Mouse (Mus musculus): ENCODE measurements at regions not wholly inside any gene's neighbourhood (a gene's known extent, or its start where the extent isn't known, plus 50 kb on each side); places are given as distances from the start of the nearest gene placed in this dataset.

DNA sequence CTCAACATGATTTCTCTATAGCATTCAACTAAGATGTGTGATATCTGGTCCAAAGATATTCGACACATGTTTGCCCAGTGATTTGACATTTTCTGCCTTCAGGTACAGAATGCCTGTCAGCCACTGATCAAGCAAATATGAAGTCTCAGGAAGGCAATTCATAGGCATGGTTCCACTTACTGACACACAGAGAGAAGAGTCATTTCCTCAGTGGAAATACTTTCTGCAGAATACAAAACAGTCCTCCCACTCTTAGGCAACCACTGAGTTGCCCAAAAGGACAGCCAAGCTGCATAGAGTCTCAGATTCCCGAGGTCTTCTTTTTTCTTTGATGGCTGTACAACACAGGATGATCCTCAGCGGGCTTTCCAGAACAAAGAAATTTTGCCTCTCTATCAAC lies 110.9 kb downstream of the Ndufa4 start:
- no peak for ATAC-seq (replicated peaks; ENCODE audit: low FRiP score, poor library complexity, severe bottlenecking)

- peak; percentile 77; the same call in 1 of the 2 replicates for ATAC-seq (replicated peaks; ENCODE audit: low FRiP score, poor library complexity, severe bottlenecking)
Measured at GRCm38 (mm10) chr6:11793366-11793765, 113.9 kb downstream of the Ndufa4 start.

DNA sequence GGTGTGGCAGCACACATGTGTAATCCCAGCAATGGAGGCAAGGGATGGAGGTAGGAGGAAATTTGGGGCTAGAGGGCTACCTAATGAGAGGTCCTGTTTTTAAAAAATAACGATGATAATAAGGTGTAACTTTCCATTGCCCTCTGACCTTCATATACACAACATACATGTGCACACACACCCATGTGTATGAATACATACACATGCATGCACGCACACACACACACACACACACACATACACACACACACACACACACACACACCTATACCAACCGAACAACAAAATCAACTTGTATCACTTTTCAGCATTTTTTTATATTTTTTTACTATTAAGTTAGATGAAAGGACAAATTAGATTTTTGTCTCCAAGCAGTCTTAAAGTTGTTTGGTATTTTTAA lies 115.1 kb downstream of the Ndufa4 start:
- ATAC-seq (replicated peaks; ENCODE audit: low FRiP score, poor library complexity, severe bottlenecking) = no peak

DNA sequence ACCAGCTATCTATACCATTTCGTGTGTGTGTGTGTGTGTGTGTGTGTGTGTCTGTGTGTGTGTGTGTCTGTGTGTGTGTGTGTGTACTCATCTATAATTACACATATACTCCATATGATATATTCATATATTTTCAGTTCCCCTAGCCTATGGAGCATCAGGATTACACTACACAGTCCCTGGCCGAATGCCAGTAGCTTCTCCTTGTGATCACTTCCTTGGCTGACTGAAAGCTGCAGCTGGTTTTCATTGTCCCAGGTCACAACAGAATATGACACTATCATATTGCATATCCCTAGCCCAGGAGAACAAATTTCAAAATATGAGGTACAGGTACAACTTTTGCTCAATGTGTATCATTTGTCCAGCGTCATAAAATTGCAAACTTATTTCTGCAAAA lies 116.2 kb downstream of the Ndufa4 start:
- no peak for ATAC-seq (replicated peaks; ENCODE audit: low FRiP score, poor library complexity, severe bottlenecking)

DNA sequence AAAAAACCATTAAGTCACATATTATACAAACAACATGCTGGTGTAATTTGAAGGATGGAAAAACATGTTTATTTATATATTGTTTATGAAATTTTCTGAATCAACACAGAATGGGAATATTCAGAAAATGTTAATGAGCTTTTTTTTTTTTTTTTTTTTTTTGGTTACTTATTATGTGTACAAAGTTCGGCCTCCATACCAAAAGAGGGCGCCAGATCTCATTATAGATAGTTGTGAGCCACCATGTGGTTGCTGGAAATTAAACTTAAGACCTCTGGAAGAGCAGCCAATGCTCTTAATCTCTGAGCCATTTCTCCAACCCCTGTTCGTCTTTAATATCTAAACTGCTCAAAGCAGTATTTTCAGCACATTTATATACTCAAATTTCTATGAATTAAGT lies 133.3 kb downstream of the Ndufa4 start:
- ATAC-seq (replicated peaks; ENCODE audit: low FRiP score, poor library complexity, severe bottlenecking) = no peak

DNA sequence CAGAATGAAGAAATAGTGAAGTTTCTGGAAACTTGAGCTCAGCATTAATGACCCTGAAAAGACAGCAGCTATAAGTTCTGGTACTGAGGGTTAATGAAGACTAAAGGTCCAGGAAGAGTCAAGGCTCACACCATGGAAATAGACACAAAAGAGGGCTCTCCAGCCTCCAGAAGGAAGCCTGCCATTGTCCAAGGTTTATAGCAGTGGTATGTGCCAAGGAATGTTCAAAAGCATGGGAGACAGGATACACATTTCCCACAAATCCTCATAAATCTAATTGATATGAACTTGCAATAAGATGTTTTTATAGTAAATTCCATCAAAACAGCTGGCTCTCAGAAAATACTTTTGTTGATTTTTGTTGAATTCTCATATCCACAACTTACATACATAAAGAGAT lies 144.4 kb downstream of the Ndufa4 start:
- ATAC-seq (replicated peaks; ENCODE audit: low FRiP score, poor library complexity, severe bottlenecking) = no peak

DNA sequence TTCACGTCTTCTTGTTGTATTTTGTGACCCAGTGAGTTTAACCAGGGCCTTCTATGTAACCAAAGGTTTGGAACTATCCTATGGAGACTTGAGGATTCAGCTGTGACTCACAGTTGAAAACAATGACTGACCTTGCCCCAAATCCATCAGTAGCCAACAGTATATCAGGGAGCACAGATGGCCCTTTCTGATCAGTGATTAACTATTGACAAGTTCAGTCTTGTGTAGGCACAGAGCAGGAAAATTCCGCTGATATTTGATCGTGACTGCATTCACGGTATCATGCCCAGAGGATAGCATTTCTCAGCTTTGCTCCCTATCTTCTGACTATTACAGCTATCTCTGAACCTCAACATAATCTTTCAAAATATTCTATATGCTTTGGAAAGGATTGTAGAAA lies 169.6 kb downstream of the Ndufa4 start:
- peak; percentile 39; the same call in 1 of the 2 replicates for ATAC-seq (replicated peaks; ENCODE audit: low FRiP score, poor library complexity, severe bottlenecking)

DNA sequence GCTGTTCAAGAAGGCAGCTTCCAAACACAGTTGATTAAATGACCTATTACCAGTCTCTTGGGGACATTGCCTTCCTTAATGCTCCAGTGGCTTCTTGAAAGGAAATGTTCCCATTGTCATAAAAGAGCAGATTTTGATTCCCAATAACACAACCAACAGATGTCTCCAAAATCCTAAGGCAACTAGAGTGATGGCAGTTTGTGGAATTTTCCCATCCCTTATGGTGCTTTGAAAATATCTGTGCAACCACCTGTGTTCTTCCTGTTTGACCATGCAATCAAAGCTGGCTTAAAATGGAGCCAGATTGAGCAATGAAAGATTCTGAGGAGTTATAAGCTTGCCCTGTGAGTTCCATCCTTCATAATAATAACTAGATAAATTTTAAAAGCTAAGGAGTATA lies 176.2 kb downstream of the Ndufa4 start:
- no peak for ATAC-seq (replicated peaks; ENCODE audit: low FRiP score, poor library complexity, severe bottlenecking)

DNA sequence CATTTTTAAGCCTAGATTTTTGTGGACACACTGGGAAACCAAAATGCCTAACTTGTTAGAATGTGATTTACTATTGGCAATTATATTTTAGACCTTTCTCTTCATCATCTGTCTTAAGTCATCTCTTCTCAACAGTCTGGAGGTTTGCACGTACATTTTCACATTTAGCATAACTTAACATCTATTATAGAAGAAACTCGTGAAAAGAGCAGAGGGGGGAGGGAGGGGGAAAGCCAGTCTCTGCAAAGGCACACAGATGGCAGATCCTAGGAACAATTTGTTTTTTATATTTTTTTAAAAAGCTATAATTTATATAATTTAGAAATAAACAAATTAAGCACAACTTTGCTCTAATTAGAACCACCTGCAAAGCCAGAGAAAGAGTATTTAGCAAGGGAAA lies 176.6 kb downstream of the Ndufa4 start:
- ATAC-seq (replicated peaks; ENCODE audit: low FRiP score, poor library complexity, severe bottlenecking) = no peak

- peak; percentile 64 for ATAC-seq (replicated peaks; ENCODE audit: low FRiP score, poor library complexity, severe bottlenecking)
Measured at GRCm38 (mm10) chr6:11727806-11728205, 179.5 kb downstream of the Ndufa4 start.

GRCm38 (mm10) chr6:11727370-11727769 lies 179.9 kb downstream of the Ndufa4 start:
- ATAC-seq (replicated peaks; ENCODE audit: low FRiP score, poor library complexity, severe bottlenecking) = peak; percentile 98

- no peak for ATAC-seq (replicated peaks; ENCODE audit: low FRiP score, poor library complexity, severe bottlenecking)
Measured at GRCm38 (mm10) chr6:11723519-11723918, 183.8 kb downstream of the Ndufa4 start.

GRCm38 (mm10) chr6:11720274-11720673 lies 187.0 kb downstream of the Ndufa4 start:
- 0 out of 2 replicates have a peak, but pooled peaks have one; percentile 48 for ATAC-seq (replicated peaks; ENCODE audit: low FRiP score, poor library complexity, severe bottlenecking)

DNA sequence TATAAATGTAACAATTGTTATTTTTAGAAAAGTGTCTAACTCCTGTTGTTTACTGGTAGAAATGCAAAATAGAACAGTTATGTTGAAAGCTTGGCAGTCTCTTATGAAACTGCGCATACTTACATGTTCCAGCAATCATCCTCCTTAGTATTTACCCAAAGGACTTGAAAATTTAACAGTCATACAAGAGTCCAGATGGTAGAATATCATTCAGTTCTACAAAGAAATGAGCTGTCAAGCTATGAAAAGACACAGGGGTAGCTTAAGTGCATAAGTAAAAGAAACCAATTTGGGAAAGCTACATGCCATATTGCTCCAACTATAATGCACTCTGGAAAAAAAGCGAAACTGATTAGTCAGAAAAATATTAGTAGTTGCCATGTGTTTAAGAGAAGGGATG lies 196.7 kb downstream of the Ndufa4 start:
- no peak for ATAC-seq (replicated peaks; ENCODE audit: low FRiP score, poor library complexity, severe bottlenecking)

DNA sequence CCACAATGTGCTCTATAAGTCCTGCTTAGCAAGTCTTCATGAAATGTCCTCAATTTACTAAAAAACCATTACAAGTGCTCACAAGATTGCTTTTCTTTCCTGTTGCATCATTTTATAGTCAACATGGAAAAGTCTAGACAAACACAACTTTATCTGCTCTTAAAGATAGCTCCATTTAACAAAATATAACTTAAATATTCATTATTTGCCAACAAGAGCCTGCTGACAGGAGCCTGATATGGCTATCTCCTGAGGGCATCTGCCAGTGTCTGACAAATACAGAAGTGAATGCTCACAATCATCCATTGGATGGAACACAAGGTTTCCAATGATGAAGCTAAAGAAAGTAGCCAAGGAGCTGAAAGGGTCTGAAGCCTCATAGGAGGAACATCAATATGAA lies 197.8 kb downstream of the Ndufa4 start:
- ATAC-seq (replicated peaks; ENCODE audit: low FRiP score, poor library complexity, severe bottlenecking) = peak; percentile 85

All from erythroid progenitor cell, adult 5-6 weeks (primary cell).